Mouse (Mus musculus): ENCODE results near the gene Mrpl51. TPM values are rescaled to one million over a fixed set of nuclear protein-coding genes. Genes with fewer than 3 reads are reported as not detected.

The Mrpl51 gene
- total RNA-seq, 2 experiments from 2014 or later, result 212 to 229 TPM

DNA sequence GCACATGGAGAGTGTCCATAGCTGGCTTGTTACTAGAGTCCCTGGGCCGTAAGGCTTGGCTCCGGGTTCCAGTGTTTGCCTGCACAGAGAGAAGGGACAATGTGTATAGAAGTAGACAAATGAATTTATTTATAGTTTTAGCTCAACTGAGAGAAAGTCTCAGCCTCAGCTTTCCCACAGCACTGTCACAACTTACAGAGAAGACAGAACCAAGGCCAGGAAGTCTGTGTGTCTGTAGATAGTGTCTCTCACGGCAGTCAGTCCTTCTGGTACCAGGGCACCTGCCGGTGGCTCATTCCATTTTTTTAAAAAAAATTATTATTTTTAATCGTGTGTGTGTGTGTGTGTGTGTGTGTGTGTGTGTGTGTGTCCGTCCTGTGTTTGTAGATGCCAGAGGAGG, 40.9 kb downstream of the Mrpl51 start:
- DNase-seq (ENCODE audit: low spot score), result no peak

GRCm38 (mm10) chr6:125233816-125234519, 42.4 kb downstream of the Mrpl51 start:
- peak; percentile 32 for DNase-seq (ENCODE audit: low spot score)

GRCm38 (mm10) chr6:125234520-125234828, 42.9 kb downstream of the Mrpl51 start:
- no peak for DNase-seq (ENCODE audit: low spot score)

DNA sequence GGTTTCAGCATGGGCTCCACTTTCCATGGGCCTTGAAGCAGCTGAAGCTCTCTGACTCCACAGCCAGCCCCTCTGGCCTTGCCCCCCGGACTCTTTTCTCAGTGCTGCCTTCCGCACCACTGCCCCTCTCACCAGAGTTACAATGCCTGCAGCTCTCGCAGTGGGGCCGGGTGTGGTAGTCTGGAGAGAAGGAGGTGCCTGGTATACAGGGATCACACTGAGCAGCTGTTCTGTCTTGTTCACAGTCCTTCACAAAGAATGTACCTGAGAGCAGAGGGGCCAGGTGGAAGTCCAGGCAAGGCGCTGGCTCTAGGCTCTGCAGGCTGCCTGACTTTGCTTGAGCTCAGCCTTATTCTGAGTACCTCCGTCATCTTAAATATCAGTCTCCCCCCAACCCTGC, 44.7 kb downstream of the Mrpl51 start:
- no peak for DNase-seq (ENCODE audit: low spot score)

DNA sequence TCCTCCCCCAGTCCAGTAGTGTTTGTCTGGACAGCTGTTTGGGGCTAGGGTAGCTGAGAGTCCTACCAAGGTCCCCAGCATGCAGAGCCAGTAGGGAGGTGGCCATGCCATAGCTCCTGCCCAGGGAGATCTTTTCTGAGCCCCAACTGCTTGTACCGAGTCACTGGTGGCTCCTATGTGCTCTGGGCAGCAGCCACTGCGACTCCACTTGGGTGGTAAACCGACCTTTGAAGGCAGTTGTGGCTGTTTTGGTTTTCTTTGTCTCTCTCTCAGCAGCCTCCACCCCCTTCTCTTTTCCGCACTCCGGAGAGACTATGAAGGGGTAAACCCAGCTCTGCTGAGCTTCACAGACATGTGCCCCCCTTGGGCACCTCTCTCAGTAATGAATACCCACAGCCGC, 45.2 kb downstream of the Mrpl51 start, which contains the start of gene Cd27:
Cd27 (minus strand) TSS at position 229 of the 400 bp plus-strand sequence.
- DNase-seq (ENCODE audit: low spot score), result no peak

- DNase-seq (ENCODE audit: low spot score), result no peak
Observed at GRCm38 (mm10) chr6:125237421-125237820, 45.8 kb downstream of the Mrpl51 start.

DNA sequence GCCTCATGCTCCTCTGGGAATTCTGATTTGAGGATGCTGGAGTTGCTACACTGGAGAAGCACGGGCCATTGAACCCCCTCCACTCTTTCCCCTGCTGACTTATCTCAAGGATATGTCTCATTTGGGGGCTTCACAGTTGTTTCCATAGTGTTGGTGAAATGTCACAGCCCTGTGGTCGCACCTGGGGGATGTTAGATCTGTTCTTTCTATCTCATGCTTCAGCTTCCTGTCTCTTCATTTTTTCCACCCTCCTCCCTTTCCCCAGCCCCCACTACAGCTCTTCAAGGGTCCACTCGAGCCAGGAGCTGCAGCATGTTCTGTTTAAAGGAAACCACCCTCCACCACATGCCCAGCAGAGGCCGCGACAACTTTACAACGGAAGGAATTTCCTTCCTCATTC, 46.8 kb downstream of the Mrpl51 start:
- DNase-seq (ENCODE audit: low spot score), result no peak

GRCm38 (mm10) chr6:125239547-125239946, 47.9 kb downstream of the Mrpl51 start:
- DNase-seq (ENCODE audit: low spot score), result no peak

DNA sequence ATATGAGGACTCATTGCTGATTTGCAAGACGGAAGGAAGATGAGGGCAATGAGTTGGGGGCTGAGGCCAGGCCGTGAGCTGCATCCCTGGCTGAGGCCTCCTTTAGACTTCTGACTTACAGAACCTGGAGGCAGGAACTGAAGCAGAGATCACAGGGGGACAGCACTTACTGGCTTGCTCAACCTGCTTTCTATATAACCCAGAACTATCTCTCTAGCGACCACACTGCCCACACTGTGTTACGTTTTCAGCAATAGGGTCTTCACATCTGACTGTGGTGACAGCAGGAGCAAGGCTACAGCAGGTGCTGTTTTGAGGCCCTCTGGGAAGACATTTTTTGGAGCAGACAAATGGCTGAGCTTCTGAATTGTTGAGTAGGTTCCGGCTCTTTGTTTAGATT, 49.0 kb downstream of the Mrpl51 start:
- DNase-seq (ENCODE audit: low spot score), result no peak

DNA sequence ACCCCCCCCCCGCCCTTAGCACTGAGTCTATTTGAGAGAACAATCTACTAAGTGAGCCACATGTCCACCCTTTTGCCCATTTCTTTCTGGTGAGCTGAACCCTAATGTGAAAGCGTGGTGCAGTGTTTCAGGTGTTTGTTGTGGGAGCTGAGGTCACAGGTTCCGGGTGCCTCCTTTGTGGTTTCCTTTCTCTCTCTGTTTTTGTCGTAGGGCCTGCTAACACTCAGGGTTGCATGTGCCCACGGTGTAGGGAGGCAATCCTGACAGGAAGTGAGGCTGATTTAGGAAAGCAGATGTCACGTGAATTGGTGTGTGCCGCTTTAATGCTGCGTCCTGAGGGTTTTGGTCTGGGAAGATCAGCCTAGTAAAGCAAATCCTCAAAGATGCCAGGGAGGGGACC, 50.0 kb downstream of the Mrpl51 start:
- no peak for DNase-seq (ENCODE audit: low spot score)

GRCm38 (mm10) chr6:125244551-125244950, 53.0 kb downstream of the Mrpl51 start:
- DNase-seq (ENCODE audit: low spot score), result no peak

Small RNAs within 50 kb of the gene (microRNA-seq; reads per million reads assigned to microRNA genes)
- gene Mir3098 (1.4 reads per million), gene Mir8113 (not detected)

Other genes with a start within 250 kb of the Mrpl51 start
- gene Cops7a, start 226.3 kb upstream of the Mrpl51 start, total RNA-seq (2021), result 100 to 1,000 TPM; 109 to 121 TPM
- gene Pianp, start 195.1 kb upstream of the Mrpl51 start, total RNA-seq (2021), result under 1 TPM; 0.75 to 0.93 TPM
- 10 to 100 TPM; 22.4 to 24.0 TPM for gene Zfp384, start 182.7 kb upstream of the Mrpl51 start, total RNA-seq (2021)
- gene Ing4, start 152.0 kb upstream of the Mrpl51 start, total RNA-seq (2021), result 10 to 100 TPM; 22.0 to 23.2 TPM
- 1 to 10 TPM; 2.0 to 2.4 TPM for gene Acrbp, start 142.1 kb upstream of the Mrpl51 start, total RNA-seq (2021)
- gene Lpar5, start 123.9 kb upstream of the Mrpl51 start, total RNA-seq (2021), result not detected
- gene Chd4, start 95.8 kb upstream of the Mrpl51 start, total RNA-seq (2021), result 10 to 100 TPM; 64.1 to 70.6 TPM
- gene Nop2, start 59.9 kb upstream of the Mrpl51 start, total RNA-seq (2021), result 10 to 100 TPM; 16.3 to 17.7 TPM
- 1 to 10 TPM; 5.8 to 6.3 TPM for gene Iffo1, start 46.6 kb upstream of the Mrpl51 start, total RNA-seq (2021)
- over 10,000 TPM in 1 of 2 experiments, 1,000 to 10,000 TPM in 1; 8,476 to 11,435 TPM for gene Gapdh, start 25.3 kb upstream of the Mrpl51 start, total RNA-seq (2021)
- 1 to 10 TPM; 6.5 to 8.2 TPM for gene Ncapd2, start 100 bp upstream of the Mrpl51 start, total RNA-seq (2021)
- gene Vamp1, start 23.8 kb downstream of the Mrpl51 start, total RNA-seq (2021), result 10 to 100 TPM; 13.1 to 14.9 TPM
- 1 to 10 TPM; 1.9 to 3.0 TPM for gene Tapbpl, start 40.1 kb downstream of the Mrpl51 start, total RNA-seq (2021)
- gene Cd27, start 45.2 kb downstream of the Mrpl51 start, total RNA-seq (2021), result under 1 TPM; 0.19 to 0.68 TPM
- gene Tuba3a, start 94.2 kb downstream of the Mrpl51 start, total RNA-seq (2021), result not detected
- 10 to 100 TPM; 15.3 to 17.7 TPM for gene Ltbr, start 122.1 kb downstream of the Mrpl51 start, total RNA-seq (2021)
- under 1 TPM; 0.19 to 0.25 TPM for gene Scnn1a, start 128.9 kb downstream of the Mrpl51 start, total RNA-seq (2021)
- 10 to 100 TPM; 16.6 to 24.9 TPM for gene Tnfrsf1a, start 157.6 kb downstream of the Mrpl51 start, total RNA-seq (2021)
- not detected for gene Plekhg6, start 189.0 kb downstream of the Mrpl51 start, total RNA-seq (2021)